Mouse (Mus musculus) embryo, embryonic 9.5 days (tissue): ENCODE measurements around the gene Adra1b.
A peak's percentile ranks its signal among the peaks of the same experiment; 100 is the strongest.

ENCODE experiments used
- DNase-seq: peaks from one replicate; pipeline ENCODE4 v3.0.0-alpha.2; 2017; ENCODE audit errors: extremely low spot score

Adra1b gene

DNA sequence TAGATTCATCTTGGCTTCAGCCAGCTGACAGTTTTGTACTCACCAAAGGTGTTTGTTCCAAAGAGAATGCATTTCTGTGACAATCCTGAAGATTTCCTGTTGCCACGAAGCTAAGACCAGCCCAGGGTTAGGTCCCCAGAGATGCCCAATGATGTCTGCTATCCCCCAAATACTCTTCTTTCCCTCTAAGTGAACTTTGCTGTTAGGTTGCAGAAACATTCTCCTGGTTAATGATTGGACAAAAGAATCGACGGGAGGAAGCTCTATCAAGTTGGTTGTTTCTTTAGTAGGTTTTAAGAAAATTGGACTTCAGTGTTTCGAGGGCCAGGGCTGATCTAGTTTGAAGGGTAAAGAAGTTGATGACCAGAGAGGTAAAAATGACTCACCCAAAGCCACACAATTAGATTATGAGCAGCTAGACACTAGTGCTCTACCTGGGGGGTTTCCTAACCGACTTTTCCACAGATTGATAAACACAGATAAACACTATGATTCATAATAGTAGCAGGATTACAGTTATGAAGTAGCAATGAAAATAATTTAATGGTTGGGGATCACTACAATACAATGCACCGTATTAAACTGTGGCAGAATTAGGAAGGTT lies at the start of gene Adra1b:
Adra1b (minus strand) TSS at position 160 of the 604 bp plus-strand sequence.
- DNase-seq = no peak

- DNase-seq = no peak
Observed at GRCm38 (mm10) chr11:43950274-43950673, 49.3 kb upstream of the Adra1b start.

- no peak for DNase-seq
Observed at GRCm38 (mm10) chr11:43943781-43944180, 42.8 kb upstream of the Adra1b start.

DNA sequence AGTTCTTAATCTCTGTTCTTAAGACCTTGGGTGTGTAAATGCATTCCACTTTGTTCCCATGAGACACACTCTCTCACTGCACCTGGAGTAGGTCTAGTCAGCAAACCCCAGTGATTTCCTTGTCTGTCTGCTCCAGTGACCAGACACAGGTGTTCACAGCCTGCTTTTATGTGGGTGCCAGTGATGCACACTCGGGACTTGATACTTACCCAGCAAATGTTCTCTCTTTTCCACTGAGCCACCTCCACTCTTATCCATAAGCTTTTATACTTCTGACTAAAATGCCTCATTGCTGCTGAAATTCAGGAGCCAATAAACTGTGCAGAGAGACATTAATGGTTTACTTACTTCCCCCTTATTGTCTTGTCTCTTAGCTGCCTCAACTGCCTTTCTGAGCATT lies 42.2 kb upstream of the Adra1b start:
- no peak for DNase-seq

GRCm38 (mm10) chr11:43940501-43941202 lies 39.6 kb upstream of the Adra1b start:
- no peak for DNase-seq

GRCm38 (mm10) chr11:43936023-43936422 lies 35.0 kb upstream of the Adra1b start:
- no peak for DNase-seq

- no peak for DNase-seq
Observed at GRCm38 (mm10) chr11:43933480-43933879, 32.5 kb upstream of the Adra1b start.

DNA sequence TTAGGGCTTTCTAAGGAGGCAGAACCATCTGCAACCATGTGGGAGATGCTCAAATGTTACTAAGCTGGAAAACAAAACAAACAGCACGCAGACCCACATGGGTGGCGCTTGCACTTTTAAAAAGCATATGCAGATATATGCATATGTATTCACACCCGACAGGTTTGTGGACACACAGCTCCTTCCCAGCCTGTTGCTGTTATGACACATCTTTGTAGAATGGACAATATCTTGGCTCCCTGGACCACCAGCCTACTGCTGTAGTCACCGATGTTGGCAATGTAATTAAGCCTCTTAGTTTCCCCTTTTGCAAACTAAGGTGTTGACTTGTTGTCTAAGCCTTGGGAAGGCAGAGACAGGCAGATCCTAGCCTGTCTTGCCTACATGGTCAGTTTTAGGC lies 32.0 kb upstream of the Adra1b start:
- no peak for DNase-seq

- DNase-seq = no peak
Observed at GRCm38 (mm10) chr11:43930191-43930590, 29.2 kb upstream of the Adra1b start.

GRCm38 (mm10) chr11:43929706-43930105 lies 28.7 kb upstream of the Adra1b start:
- DNase-seq = no peak

DNA sequence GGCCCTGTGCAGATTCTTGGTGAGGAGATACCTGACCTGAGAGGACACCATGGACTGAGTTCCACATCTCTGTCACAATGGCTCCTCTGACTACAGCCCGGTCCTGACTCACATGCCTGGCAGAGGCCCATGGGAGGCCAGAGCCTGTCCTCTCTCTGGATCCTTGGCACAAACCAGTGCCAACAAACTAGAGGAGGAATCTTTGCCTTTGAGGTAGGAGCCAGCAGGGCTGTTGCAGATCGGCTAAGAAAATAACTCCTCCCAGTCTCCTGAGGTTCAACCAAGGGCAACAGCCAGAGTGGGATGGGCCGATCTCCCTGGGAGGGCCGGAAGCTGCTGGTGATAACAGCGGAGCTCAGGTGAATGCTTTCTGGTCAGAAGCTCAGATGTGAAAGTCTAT lies 28.2 kb upstream of the Adra1b start:
- no peak for DNase-seq

DNA sequence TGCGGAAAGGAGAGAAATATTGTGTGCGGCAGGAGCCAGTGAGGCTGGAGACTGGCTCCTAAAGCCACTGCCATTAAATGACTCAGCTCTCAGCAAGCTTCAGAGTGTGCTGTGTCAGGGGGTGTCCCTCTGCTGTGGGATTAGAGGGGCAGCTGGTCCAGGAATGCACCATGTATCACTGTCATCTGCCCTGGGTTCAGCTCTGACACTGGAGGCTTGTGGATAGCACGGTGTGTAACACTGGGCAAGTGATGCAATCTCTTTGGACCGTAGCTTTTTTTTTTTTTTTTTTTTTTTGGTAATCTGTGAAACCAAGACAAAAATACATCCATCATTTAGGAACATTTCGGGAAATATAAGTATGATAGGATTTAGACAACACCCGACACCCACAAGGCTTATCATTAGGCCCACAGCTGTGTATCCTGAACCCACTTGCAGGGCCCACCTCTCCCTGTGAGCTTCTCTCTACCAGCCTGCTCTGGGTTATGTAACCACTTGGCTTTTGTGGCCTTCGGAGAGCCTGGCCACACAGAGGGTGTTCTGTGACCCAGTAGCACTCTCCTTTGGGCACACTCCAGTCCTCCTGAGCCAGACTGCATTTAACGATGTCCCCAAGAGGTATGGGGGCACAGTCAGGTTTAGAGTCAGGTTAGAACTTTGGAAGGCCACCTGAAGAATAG lies 26.3 kb upstream of the Adra1b start:
- DNase-seq = no peak

- no peak for DNase-seq
Observed at GRCm38 (mm10) chr11:43926163-43926562, 25.2 kb upstream of the Adra1b start.

- DNase-seq = no peak
Observed at GRCm38 (mm10) chr11:43925584-43925983, 24.6 kb upstream of the Adra1b start.

DNA sequence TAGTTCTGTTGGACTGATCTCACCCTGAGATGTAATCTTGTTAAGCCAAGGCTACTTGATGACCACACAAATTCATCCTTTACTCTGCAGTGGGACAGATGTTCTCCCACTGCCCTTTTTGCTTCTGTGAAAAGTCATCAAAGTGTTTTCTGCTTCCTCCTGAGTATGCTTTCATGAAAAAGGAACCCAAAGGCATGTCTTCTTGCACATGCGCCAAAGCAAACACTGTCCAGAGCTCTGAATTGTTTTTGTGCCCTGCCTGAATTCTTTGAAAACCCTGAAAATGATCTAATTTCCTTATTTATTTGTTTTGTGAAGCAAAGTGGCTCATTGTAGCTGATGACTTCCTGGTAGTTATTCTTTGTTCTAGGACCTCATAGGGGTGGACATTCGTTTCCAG lies 20.7 kb upstream of the Adra1b start:
- DNase-seq = no peak

DNA sequence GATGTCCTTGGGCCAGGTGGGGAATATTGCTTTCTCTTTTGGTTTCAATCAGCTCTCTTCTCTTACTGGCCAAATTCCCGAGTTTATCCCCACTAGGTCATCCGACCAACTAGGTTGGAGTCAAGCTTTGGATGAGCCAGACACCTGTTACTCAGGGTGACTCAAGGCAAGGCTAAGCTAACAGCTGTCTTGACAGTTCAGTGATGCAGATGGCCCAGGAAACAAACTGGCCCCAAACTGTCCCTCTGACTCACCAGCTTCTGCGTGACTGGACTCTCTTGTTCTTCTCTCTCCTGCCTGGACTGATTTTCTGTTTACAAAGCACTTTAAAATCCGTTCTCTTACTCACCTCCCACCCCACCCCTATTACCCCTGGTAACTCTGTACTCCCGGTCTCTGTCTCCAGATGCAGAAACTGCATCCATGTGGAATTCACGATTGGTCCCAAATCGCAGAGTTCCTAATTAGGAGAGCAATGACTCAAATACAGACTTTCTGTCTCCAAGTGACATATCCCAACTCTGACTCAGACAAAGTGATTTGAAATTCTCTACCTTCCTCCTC lies 18.6 kb upstream of the Adra1b start:
- no peak for DNase-seq

GRCm38 (mm10) chr11:43914552-43915447 lies 13.8 kb upstream of the Adra1b start:
- DNase-seq = peak; percentile 7

DNA sequence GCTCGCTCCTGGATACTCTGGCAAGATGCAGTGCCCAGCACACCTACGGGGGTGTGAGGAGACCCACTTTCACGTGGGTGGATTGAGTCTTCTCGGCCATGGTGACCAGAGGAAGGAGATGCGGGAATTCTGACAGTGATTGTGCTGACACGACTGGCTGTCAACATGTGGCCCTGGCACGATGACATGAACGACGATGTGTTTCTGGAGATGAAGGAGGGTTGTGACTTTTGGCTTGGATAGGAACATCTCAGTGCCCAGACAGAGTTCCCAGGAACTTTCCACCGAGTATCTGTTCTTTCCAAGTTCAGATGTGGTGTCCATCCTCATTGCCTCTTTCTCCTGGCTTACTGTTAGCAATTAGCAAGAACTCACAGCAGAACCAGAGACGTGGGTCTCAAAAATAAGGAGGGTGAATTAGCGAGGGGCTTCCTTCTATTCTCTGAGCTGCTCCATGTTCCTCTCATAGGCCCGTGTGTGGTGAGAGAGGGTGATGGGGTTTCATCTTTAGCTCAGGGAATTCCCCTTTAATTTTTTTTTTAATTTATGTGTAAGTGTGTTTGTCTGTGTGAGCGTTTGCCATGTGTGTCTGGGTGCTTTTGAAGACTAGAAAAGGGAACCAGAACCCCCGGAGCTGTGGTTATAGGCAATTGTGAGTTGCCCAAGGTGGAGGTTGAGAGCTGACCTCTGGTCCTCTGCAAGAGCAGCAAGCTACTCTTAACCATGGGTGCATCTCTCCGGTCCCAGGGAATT lies 11.3 kb upstream of the Adra1b start:
- DNase-seq = no peak

- DNase-seq = no peak
Observed at GRCm38 (mm10) chr11:43911646-43912045, 10.6 kb upstream of the Adra1b start.

- no peak for DNase-seq
Observed at GRCm38 (mm10) chr11:43903351-43903750, 2.3 kb upstream of the Adra1b start.

DNA sequence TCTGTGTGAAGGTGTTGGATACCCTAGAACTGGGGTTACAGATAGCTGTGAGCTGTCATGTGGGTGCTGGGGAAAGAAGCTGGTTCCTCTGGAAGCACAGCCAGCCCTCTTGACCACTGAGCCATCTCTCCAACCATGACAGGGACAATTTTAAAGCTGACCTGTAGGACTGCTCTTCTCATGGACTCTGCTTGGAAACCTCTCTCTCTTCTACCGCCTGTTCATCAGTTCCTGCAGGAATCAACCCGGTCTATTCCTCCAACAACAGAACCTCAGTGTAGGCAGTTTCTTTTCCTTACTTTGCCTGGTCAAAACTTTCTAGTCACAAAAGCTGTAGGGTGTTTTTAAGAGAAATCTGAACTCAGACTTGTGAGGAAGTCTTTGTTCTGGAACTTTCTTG lies 1.3 kb downstream of the Adra1b start:
- DNase-seq = no peak
